Mouse (Mus musculus) hindbrain, embryonic 11.5 days (tissue): ENCODE results near the gene Smc5. TPM values are rescaled to one million over a fixed set of nuclear protein-coding genes. Genes with fewer than 3 reads are reported as not detected.

ENCODE experiments used
- ATAC-seq: fragments of 200-750 bp; cut with Nextera tagmentation; 2 replicates; pipeline ENCODE4 v1.8.0; 2017; ENCODE audit warnings: mild to moderate bottlenecking, moderate TSS enrichment, moderate library complexity; ENCODE audit not compliant: low FRiP score
- DNase-seq: peaks from one replicate; pipeline ENCODE4 v3.0.0-alpha.2; 2015; ENCODE audit warnings: low spot score
- H3K27ac ChIP-seq: fragments of 300-500 bp; sonication (generic); 2 replicates; pipeline ENCODE4 v1.5.1; 2014; ENCODE audit warnings: mild to moderate bottlenecking, low read depth, low read length
- H3K27me3 ChIP-seq: fragments of 300-500 bp; sonication (generic); 2 replicates; pipeline ENCODE4 v1.6.1; 2014; ENCODE audit warnings: mild to moderate bottlenecking, low read length, moderate library complexity, mixed read lengths; ENCODE audit not compliant: control insufficient read depth, insufficient read depth
- H3K36me3 ChIP-seq: fragments of 300-500 bp; sonication (generic); 2 replicates; pipeline ENCODE4 v1.6.1; 2014; ENCODE audit warnings: mild to moderate bottlenecking, low read length, moderate library complexity, mixed read lengths; ENCODE audit not compliant: control insufficient read depth, insufficient read depth
- H3K4me1 ChIP-seq: fragments of 300-500 bp; sonication (generic); replicated peaks from 2 replicates; pipeline ENCODE4 v1.6.1; 2014; ENCODE audit warnings: low read length, mixed read lengths; ENCODE audit not compliant: control insufficient read depth, insufficient read depth
- H3K4me2 ChIP-seq: fragments of 300-500 bp; sonication (generic); replicated peaks from 2 replicates; pipeline ENCODE4 v1.6.1; 2014; ENCODE audit warnings: mild to moderate bottlenecking, low read depth, low read length
- H3K4me3 ChIP-seq: fragments of 300-500 bp; sonication (generic); 2 replicates; pipeline ENCODE4 v1.5.1; 2014; ENCODE audit warnings: low read depth, low read length
- H3K9ac ChIP-seq: fragments of 300-500 bp; sonication (generic); 2 replicates; pipeline ENCODE4 v1.6.1; 2014; ENCODE audit warnings: low read depth, low read length
- H3K9me3 ChIP-seq: fragments of 300-500 bp; sonication (generic); 2 replicates; pipeline ENCODE4 v1.6.1; 2016; ENCODE audit warnings: low read length; ENCODE audit not compliant: control insufficient read depth
- WGBS: fragments of 180-500 bp; shearing (Covaris S2); extraction: QIAGEN DNeasy Blood & Tissue Kit; methylation state at CpG from one replicate; pipeline ENCODE4 v1.1.7; 2014; 5-methylcytosine and 5-hydroxymethylcytosine counted together
- polyA plus RNA-seq: library from polyadenylated mRNA; unstranded; fragments of >200 nt; fragmentation: Nextera tagmentation; extraction: Ambion mirVana; gene quantifications from 2 replicates; pipeline ENCODE4 v1.2.1, GENCODE M21; 2014

The Smc5 gene
- 53.6 and 57.4 TPM in 2 replicates for polyA plus RNA-seq

DNA sequence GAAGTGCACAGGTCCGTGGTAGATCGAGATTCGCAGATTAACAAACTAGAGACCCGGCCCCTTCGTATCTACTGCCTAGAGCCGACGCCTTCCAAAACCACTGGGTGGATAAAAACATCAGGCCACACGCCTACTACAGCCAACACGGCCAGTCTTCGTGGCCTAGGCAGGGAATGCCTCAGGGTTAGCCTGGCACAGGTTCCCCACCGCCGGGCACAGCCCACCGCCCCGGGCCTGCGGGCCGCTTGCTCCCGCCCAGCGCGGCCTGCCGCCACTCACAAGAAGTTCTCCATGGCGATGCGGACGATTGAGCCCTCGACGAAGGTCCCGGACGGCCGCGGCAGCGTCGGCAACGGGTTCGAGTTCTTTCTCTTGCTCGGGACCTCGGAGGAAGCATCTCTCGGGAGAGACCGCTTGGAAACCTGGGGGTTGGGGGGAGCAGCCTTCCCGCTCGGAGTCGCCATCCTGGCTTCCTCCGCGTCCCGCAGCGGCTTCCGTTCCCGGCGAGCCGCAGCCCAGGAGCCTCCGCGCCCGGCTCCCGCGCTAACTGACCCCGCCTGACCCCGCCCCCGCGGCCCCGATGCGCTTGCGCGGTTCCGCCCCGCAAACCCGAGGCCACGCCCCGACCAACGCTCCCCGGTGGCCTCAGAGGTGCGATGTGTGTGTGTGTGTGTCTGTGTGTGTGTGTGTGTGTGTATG is at the start of gene Smc5:
Gene Smc5, minus strand, starts transcription at position 543 of the 699 bp plus-strand sequence.
- ATAC-seq: peak; percentile 96
- peak within 1 kb of the TSS; percentile 94 for H3K9ac ChIP-seq
- H3K4me1 ChIP-seq: no peaks in the 10 kb centered on the region
- H3K4me2 ChIP-seq: peak within 1 kb of the TSS; percentile 45
- H3K27me3 ChIP-seq: no peaks in the 10 kb centered on the region
- under 1% methylated on average over 65 of the region's 69 CpGs for WGBS
- DNase-seq: peak; percentile 90
- no peaks in the 10 kb centered on the region for H3K36me3 ChIP-seq
- H3K9me3 ChIP-seq: no peaks in the 10 kb centered on the region
- peak within 1 kb of the TSS; percentile 81 for H3K4me3 ChIP-seq
- no peak within 1 kb of the TSS for H3K27ac ChIP-seq

DNA sequence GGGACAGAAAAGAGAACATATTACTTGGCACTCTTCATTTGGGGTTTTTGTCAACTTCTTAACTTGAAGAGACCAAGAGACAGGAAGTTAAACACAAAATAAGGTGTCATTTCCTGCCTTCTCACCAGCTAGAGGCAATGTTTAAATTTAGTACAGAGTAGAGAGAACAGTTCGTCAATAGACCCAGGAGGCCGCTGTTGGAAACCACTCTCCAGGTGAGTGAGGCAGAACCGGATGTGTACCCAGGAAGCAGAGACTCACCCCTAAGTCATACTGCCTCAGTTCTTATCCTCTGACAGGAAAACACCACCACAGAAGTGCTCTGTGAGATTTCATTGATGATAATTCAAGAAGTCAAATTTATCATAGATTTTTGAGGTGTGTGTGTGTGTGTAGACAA is 49.4 kb upstream of the Smc5 start:
- WGBS: 88% methylated on average over 3 of the region's 3 CpGs
- DNase-seq (no peak), ATAC-seq (no peak)
- Histone ChIP-seq H3K27ac (no peak overlapping the region), H3K9me3 (no peaks in the 10 kb centered on the region), H3K36me3 (no peaks in the 10 kb centered on the region), H3K4me3 (no peak overlapping the region), H3K27me3 (no peaks in the 10 kb centered on the region), H3K4me2 (no peak overlapping the region), H3K9ac (no peak overlapping the region), H3K4me1 (no peaks in the 10 kb centered on the region)

DNA sequence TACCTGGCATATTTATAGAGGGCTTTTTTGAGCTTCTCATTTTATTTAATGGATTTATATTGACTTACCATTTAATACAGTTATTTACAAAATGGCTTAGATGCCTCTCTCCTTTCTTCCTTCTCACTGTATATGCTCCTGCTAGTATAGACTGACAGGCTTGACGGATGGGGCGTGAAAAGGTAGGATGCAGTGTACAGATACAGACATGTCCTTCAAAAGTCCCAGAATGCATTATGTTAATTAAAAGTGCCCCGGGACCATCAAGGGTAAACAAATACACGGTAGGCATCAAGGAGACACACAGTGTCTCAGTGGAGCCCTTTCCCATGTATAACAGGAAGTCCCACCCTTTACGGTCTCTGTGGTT is 44.3 kb upstream of the Smc5 start:
- no peak for ATAC-seq
- no peak overlapping the region for H3K4me2 ChIP-seq
- H3K4me1 ChIP-seq: no peaks in the 10 kb centered on the region
- no peak overlapping the region for H3K4me3 ChIP-seq
- no peak overlapping the region for H3K27ac ChIP-seq
- no peaks in the 10 kb centered on the region for H3K27me3 ChIP-seq
- WGBS: 79% methylated on average over 5 of the region's 5 CpGs
- no peak overlapping the region for H3K9ac ChIP-seq
- no peaks in the 10 kb centered on the region for H3K36me3 ChIP-seq
- no peak for DNase-seq
- no peaks in the 10 kb centered on the region for H3K9me3 ChIP-seq

DNA sequence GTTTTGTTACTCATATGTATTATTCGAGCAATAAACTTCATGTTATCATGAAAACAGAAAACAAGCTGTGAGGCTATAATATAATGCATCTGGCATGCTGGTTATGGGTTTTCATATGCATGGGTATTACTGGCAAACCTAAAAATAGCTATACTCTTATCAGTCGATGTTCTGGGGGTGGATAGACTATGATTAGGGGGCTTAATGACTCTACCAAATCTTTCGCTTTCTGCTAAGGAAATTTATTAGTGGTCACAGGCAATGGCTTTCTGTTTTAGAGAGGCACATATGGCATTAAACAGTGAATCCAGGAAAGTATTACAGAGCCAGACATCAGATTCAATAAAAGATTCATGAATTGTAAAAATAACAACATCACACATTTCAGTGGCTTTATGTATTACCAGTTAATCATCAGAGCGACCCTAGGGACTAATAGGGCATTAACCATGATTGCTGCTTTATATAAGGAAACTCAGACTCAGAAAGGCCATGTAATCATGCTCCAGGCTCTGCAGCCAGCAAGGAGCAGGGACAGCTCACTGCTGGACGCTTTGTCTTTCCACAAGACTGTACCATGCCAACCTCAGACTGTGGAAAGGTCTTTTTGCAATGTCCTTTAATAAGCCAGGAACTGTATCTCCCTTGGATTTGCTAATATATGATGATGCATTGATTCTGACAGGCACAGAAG is 43.7 kb upstream of the Smc5 start:
- Histone ChIP-seq H3K9me3 (no peaks in the 10 kb centered on the region), H3K36me3 (no peaks in the 10 kb centered on the region), H3K4me3 (no peak overlapping the region), H3K27me3 (no peaks in the 10 kb centered on the region), H3K27ac (no peak overlapping the region), H3K4me2 (no peak overlapping the region), H3K4me1 (no peaks in the 10 kb centered on the region), H3K9ac (no peak overlapping the region)
- DNase-seq: no peak
- WGBS: 80% methylated on average over 5 of the region's 5 CpGs
- no peak for ATAC-seq

DNA sequence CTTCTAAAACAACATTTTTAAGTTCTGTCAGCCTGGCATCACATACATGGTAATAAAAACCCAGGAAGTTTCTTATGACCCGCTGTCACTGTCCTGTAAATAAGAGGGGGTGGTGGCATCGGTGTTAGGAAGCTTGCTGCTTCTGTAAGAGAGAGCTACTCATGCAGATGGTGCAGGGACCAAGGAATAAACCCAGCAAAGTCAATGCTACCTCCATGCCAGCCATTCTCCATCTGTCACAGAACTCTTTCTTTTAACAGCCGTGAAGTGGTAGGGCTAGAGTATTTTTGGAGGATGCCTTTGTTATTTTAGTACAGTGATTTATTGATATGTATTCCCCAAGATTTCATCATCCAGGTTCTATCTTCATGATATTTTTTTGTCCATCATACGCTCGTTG is 43.2 kb upstream of the Smc5 start:
- ATAC-seq (no peak), DNase-seq (no peak)
- Histone ChIP-seq H3K36me3 (no peaks in the 10 kb centered on the region), H3K9ac (no peak overlapping the region), H3K9me3 (no peaks in the 10 kb centered on the region), H3K4me1 (no peaks in the 10 kb centered on the region), H3K27ac (no peak overlapping the region), H3K4me3 (no peak overlapping the region), H3K27me3 (no peaks in the 10 kb centered on the region), H3K4me2 (no peak overlapping the region)
- 92% methylated on average over 5 of the region's 5 CpGs for WGBS

DNA sequence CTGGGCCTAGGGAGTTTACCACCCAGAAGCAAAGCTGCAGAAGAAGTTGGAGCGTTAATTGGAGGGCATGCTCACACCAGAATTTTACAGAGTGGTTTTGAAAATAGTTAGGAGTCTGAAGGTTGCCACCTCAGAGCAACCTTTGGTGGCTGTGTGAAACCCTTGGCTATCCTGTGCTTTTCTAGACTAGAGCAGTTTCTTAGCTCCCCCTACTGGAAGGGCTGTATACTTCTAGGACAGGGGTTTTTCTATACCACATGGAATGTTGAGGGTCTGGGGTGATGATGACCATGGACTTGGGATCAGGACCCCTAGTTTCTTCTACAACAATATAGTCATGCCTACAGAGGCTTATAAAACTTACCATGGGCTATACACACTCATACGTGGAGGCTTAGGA is 36.3 kb upstream of the Smc5 start:
- no peak overlapping the region for H3K4me3 ChIP-seq
- no peak overlapping the region for H3K9ac ChIP-seq
- H3K27ac ChIP-seq: no peak overlapping the region
- H3K9me3 ChIP-seq: no peaks in the 10 kb centered on the region
- no peaks in the 10 kb centered on the region for H3K4me1 ChIP-seq
- no peaks in the 10 kb centered on the region for H3K27me3 ChIP-seq
- no peak overlapping the region for H3K4me2 ChIP-seq
- no peak for ATAC-seq
- no peaks in the 10 kb centered on the region for H3K36me3 ChIP-seq
- no peak for DNase-seq
- WGBS: 91% methylated on average over 2 of the region's 2 CpGs

DNA sequence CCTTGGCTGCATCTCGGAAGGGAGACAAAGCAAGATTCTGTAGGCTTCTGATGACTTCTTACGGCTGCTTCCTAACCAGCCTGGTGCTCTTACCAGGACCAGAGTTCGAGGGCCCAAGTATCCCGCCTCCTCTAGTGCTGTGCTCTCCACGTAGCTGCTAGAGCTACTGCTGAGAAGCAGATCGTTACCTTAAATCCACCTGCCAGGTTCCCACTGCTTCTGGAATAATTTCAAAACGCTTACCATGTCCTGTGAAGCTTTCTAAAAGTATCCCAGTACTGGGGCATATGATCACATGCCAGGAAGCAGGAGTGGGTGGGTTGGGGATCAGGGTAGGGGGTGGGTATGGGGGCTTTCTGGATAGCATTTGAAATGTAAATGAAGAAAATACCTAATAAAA is 33.0 kb upstream of the Smc5 start:
- no peak overlapping the region for H3K27ac ChIP-seq
- ATAC-seq (no peak), DNase-seq (no peak)
- H3K27me3 ChIP-seq: no peaks in the 10 kb centered on the region
- 85% methylated on average over 7 of the region's 7 CpGs for WGBS
- no peaks in the 10 kb centered on the region for H3K9me3 ChIP-seq
- H3K36me3 ChIP-seq: no peaks in the 10 kb centered on the region
- no peak overlapping the region for H3K4me3 ChIP-seq
- no peak overlapping the region for H3K9ac ChIP-seq
- no peaks in the 10 kb centered on the region for H3K4me1 ChIP-seq
- no peak overlapping the region for H3K4me2 ChIP-seq

DNA sequence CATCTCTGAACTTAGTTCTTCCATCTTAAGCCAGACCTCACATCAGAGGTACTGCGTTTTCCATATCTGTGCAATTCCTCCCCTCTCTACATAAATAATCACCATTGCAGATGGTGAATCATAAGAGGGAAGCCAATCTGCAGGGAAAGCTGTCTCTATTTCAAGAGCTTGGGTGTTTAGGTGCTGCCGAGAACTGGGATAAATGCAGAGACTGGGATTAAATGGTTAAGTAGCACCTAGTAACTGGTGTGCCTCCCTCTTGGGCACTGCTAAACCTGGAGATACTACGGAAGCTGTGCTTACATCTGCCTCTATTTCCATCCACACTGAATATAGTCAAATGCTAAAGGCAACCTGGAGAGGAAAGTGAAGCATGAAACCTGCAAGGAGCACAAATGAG is 26.3 kb upstream of the Smc5 start:
- H3K9me3 ChIP-seq: no peaks in the 10 kb centered on the region
- no peaks in the 10 kb centered on the region for H3K4me1 ChIP-seq
- ATAC-seq (no peak), DNase-seq (no peak)
- no peak overlapping the region for H3K4me2 ChIP-seq
- H3K27me3 ChIP-seq: no peaks in the 10 kb centered on the region
- H3K9ac ChIP-seq: no peak overlapping the region
- H3K36me3 ChIP-seq: no peaks in the 10 kb centered on the region
- H3K4me3 ChIP-seq: no peak overlapping the region
- no peak overlapping the region for H3K27ac ChIP-seq
- 95% methylated on average over 3 of the region's 3 CpGs for WGBS

DNA sequence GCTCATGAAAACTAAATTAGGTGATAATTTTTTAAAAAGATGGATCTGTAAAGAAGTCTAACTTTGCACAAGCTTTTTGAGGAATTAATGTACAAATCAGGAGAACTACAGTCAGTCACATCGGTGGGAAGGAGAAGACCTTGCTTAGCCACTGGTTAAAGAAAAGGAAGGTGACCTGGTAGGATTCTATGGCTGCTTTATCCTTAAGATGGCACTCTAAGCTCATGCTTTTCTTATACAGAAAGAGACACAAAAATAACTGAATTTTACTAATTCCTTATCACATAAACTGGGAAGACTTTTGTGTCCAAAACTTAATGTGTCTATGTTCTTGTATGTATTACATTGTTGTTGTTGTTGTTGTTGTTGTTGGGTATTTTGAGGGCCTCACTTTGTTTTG is 25.2 kb upstream of the Smc5 start:
- no peak for DNase-seq
- no peak overlapping the region for H3K4me2 ChIP-seq
- WGBS: 94% methylated on average over 1 of the region's 1 CpGs
- no peak overlapping the region for H3K4me3 ChIP-seq
- no peaks in the 10 kb centered on the region for H3K36me3 ChIP-seq
- H3K27me3 ChIP-seq: no peaks in the 10 kb centered on the region
- no peaks in the 10 kb centered on the region for H3K4me1 ChIP-seq
- ATAC-seq: no peak
- no peak overlapping the region for H3K27ac ChIP-seq
- H3K9me3 ChIP-seq: no peaks in the 10 kb centered on the region
- no peak overlapping the region for H3K9ac ChIP-seq
